Mouse (Mus musculus) forebrain, embryonic 16.5 days (tissue): ENCODE data around the gene Tmem231. TPM values are rescaled to one million over a fixed set of nuclear protein-coding genes. Genes with fewer than 3 reads are reported as not detected.
"Not testable (repeated sequence)": the region's sequence is repeated elsewhere in the genome, so short reads cannot be mapped to it uniquely, and the experiment has no call there.

Source experiments
- ATAC-seq: fragments of 200-750 bp; cut with Nextera tagmentation; 2 replicates; pipeline ENCODE4 v1.8.0; 2017; ENCODE audit warnings: mild to moderate bottlenecking, moderate library complexity
- H3K27ac ChIP-seq: fragments of 300-500 bp; sonication (generic); 2 replicates; pipeline ENCODE4 v1.5.1; 2014; ENCODE audit warnings: low read length, control low read depth
- H3K27me3 ChIP-seq: fragments of 300-500 bp; sonication (generic); replicated peaks from 2 replicates; pipeline ENCODE4 v1.6.1; 2014; ENCODE audit warnings: low read length; ENCODE audit not compliant: control insufficient read depth, insufficient read depth
- H3K36me3 ChIP-seq: fragments of 300-500 bp; sonication (generic); 2 replicates; pipeline ENCODE4 v1.6.1; 2014; ENCODE audit not compliant: control insufficient read depth, insufficient read depth
- H3K4me1 ChIP-seq: fragments of 300-500 bp; sonication (generic); replicated peaks from 2 replicates; pipeline ENCODE4 v1.6.1; 2014; ENCODE audit warnings: low read length; ENCODE audit not compliant: control insufficient read depth, insufficient read depth
- H3K4me2 ChIP-seq: fragments of 300-500 bp; sonication (generic); 2 replicates; pipeline ENCODE4 v1.6.1; 2014; ENCODE audit warnings: mild to moderate bottlenecking, low read length, control low read depth
- H3K4me3 ChIP-seq: fragments of 300-500 bp; sonication (generic); replicated peaks from 2 replicates; pipeline ENCODE4 v1.5.1; 2014; ENCODE audit warnings: mild to moderate bottlenecking, low read length, control low read depth
- H3K9ac ChIP-seq: fragments of 300-500 bp; sonication (generic); replicated peaks from 2 replicates; pipeline ENCODE4 v1.6.1; 2014; ENCODE audit warnings: low read depth, low read length, control low read depth
- H3K9me3 ChIP-seq: fragments of 300-500 bp; sonication (generic); 2 replicates; pipeline ENCODE4 v1.6.1; 2016; ENCODE audit warnings: low read length; ENCODE audit not compliant: control insufficient read depth
- WGBS: fragments of 180-500 bp; shearing (Covaris S2); extraction: QIAGEN DNeasy Blood & Tissue Kit; methylation state at CpG from one replicate; pipeline ENCODE4 v1.1.7; 2014; 5-methylcytosine and 5-hydroxymethylcytosine counted together
- polyA plus RNA-seq: library from polyadenylated mRNA; unstranded; fragments of >200 nt; fragmentation: Nextera tagmentation; extraction: Ambion mirVana; gene quantifications from 2 replicates; pipeline ENCODE4 v1.2.1, GENCODE M21; 2015

Gene Tmem231
- polyA plus RNA-seq, 1 experiment from 2014 or later, result 14.1 TPM

DNA sequence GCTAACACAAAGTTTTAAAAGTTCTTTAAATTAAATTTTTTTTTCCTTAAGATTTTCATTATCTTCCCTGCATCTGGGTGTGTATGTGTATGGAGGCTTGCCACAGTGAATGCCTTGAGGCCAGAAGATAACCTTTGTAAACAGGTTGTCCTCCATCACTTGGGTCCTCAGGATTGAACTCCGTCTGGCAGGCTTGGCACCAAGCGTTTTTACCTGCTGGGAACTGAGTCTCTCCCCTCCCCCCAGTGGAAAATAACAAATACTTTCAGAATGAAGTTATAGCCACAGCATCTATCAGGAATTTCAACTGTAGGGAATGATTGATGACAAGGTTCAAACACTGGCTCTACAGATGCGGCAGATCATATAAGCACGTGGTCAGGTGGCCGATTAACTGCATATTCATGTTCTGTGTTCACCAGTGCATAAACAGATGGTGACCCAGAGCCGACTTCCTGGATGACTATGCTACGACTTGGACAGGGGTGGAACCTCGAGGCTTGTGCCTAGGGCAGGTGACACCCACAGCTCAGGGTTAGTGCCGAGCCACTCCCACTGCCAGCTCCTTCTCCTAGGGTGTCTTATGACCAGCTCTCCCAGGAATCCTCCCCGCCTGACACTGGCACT is 5.9 kb upstream of the Tmem231 start:
- no peak overlapping the region for H3K27ac ChIP-seq
- peak overlapping the region; percentile 54 for H3K9ac ChIP-seq
- no peaks in the 10 kb centered on the region for H3K9me3 ChIP-seq
- peak overlapping the region; percentile 95 for H3K4me2 ChIP-seq
- peak overlapping the region; percentile 100 for H3K4me3 ChIP-seq
- H3K36me3 ChIP-seq, result peaks cover 8% of the 10 kb centered on the region; the same call in 1 of the 2 replicates
- peaks cover 17% of the 10 kb centered on the region for H3K4me1 ChIP-seq
- peak; percentile 6; the same call in 1 of the 2 replicates for ATAC-seq
- WGBS, result 11% methylated on average over 10 of the region's 10 CpGs
- H3K27me3 ChIP-seq, result no peaks in the 10 kb centered on the region

DNA sequence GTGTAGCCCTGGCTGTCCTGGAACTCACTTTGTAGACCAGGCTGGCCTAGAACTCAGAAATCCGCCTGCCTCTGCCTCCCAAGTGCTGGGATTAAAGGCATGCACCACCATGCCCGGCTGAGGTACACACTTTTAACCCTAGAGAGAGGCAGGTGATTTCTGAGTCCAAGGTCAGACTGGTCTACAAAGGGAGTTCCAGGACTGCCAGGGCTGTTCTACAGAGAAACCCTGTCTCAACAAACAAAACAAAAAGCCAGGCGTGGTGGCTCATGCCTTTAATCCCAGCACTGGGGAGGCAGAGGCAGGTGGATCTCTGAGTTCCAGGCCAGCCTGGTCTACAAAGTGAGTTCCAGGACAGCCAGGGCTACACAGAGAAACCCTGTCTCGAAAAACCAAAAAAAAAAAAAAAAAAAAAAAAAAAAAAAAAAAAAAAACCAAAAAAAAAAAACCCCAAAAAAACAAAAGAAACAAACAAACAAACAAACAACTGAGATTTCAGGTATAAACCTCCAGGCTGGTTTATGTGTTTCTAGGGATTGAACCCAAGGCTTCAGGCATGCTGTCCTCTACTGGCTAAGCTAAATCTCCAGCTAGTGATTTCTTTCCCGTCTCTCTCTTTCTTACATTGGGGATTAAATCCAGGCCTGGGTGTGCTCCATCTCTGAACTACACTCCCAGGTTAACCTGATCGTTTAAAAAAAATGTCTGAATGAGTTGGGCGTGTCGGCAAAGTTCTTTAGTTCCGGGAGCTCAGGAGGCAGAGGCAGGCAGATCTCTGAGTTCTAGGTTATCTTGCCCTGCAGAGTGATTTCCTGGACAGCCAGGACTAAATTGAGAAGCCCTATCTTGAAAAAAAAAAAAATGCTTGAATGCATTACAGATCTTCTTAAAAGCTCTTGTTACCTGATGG is 4.7 kb upstream of the Tmem231 start:
- not testable (repeated sequence) for H3K27me3 ChIP-seq, H3K9ac ChIP-seq, H3K4me2 ChIP-seq, H3K9me3 ChIP-seq, H3K36me3 ChIP-seq, H3K27ac ChIP-seq, H3K4me3 ChIP-seq, ATAC-seq
- WGBS, result 86% methylated on average over 8 of the region's 9 CpGs
- peaks cover 17% of the 10 kb centered on the region for H3K4me1 ChIP-seq

DNA sequence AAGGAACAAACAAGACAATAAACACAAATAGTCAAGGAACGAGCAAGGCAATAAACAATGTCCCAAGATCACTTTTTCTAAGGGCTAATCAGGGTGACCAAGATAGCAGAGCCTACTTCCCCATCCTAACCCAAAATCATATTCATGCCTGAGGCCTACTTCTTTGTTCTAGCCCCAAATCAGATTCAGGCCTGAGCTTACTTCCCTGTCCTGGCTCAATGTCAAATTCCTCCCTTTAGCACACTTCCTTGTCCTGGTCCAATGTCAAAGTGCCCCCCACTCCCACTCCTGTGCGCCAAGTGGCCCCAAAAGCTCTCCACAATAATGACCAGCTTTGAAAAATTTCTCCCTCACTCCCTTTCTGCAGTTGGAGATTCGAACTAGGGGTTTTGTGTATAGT is 3.5 kb upstream of the Tmem231 start:
- H3K36me3 ChIP-seq, result no peaks in the 10 kb centered on the region
- 75% methylated on average over 3 of the region's 3 CpGs for WGBS
- no peak for ATAC-seq

DNA sequence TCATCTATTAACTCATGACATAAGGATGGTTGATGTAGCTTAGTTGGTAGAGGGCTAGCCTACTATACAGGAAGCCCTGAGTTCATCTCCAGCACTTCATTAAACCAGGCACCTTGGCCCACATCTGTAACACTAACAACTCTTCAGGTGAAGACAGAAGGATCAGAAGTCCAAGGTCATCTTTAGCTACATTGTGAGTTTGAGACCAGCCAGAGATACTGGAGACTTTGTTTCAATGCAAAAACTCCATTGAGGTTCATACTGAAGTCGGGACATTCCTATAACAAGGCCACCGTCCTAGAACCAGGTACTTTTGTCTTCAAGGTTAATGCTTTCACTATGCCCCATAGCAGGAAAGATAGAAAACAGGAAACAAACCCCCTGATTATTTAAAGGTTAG is 520 bp upstream of the Tmem231 start:
- no peak for ATAC-seq
- Histone ChIP-seq H3K9ac (no peak overlapping the region), H3K9me3 (no peaks in the 10 kb centered on the region), H3K27me3 (no peaks in the 10 kb centered on the region), H3K4me2 (no peak overlapping the region), H3K36me3 (no peaks in the 10 kb centered on the region), H3K4me3 (no peak overlapping the region), H3K4me1 (peaks cover 11% of the 10 kb centered on the region), H3K27ac (no peak overlapping the region)
- whole genome bisulfite sequencing, result 83% methylated on average over 2 of the region's 2 CpGs

More for the DNA sequence above, 3.5 kb upstream of the Tmem231 start:
- Histone ChIP-seq H3K4me2 (no peak overlapping the region), H3K27ac (no peak overlapping the region), H3K27me3 (no peaks in the 10 kb centered on the region), H3K4me3 (no peak overlapping the region), H3K9ac (no peak overlapping the region), H3K9me3 (no peaks in the 10 kb centered on the region), H3K4me1 (peaks cover 26% of the 10 kb centered on the region)

DNA sequence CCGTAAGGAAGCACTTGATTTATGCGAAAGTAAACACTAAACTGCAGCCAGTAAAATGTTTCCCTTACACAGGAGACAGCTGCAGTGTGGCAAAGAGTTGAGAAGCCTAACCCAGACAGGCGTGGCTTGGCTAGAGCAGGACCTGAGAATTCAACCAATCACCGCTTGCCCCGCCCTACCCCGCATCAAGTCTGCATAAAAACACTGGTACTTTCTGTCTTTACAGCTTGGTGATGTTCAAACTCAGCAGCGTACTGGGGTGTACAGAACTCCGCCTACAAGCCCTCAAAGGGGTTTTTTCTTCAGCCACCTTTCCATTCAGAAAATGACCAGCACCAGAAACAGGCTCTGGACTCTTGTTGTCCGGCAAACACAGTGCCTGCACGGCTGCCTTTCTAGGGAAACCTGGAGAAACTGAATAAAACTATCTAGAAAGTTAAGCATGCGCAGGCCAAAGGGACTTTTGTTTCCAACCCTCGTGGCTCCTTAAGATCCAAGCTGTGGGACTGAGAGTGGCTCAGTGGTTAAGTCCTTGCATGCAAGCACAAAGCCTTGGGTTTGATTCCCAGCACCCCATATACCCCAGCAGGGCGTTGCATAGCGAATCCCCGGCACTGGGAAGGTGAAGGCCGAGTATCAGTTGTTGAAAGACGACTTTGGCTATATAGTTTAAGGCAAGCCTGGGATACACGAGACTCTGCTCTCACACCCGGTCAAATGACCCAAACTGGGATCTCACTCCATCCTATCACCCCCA is 923 bp downstream of the Tmem231 start:
- ATAC-seq, result peak; percentile 14; the same call in 1 of the 2 replicates
- Histone ChIP-seq H3K9me3 (no peaks in the 10 kb centered on the region), H3K27ac (peak overlapping the region; percentile 94), H3K36me3 (no peaks in the 10 kb centered on the region), H3K27me3 (no peaks in the 10 kb centered on the region), H3K4me2 (peak overlapping the region; percentile 89), H3K4me1 (peaks cover 11% of the 10 kb centered on the region), H3K9ac (peak overlapping the region; percentile 92), H3K4me3 (peak overlapping the region; percentile 87)
- WGBS, result 26% methylated on average over 19 of the region's 19 CpGs

DNA sequence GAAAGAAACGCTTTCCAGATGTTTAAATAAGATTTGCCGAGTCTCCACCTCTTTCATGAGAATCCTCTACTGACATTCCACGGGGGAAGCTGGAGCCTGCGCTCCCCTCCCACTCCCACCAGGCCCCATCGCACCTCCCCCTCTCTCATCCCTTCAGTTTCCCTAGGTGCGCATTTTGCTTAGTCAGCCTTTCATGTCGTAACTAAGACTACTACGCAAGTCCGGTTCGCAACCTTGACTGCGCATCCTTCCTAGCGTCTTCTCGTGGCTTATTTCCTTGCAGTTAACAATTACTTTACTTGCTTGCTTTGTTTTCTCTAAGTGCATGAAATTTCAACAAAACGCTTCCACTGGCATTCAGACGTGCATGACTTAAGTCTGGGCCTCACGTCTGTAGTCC is 2.0 kb downstream of the Tmem231 start:
- Histone ChIP-seq H3K4me2 (no peak overlapping the region), H3K27me3 (no peaks in the 10 kb centered on the region), H3K9ac (no peak overlapping the region), H3K36me3 (no peaks in the 10 kb centered on the region), H3K4me3 (no peak overlapping the region), H3K27ac (no peak overlapping the region), H3K4me1 (peaks cover 11% of the 10 kb centered on the region), H3K9me3 (no peaks in the 10 kb centered on the region)
- ATAC-seq, result no peak
- 86% methylated on average over 16 of the region's 16 CpGs for WGBS

DNA sequence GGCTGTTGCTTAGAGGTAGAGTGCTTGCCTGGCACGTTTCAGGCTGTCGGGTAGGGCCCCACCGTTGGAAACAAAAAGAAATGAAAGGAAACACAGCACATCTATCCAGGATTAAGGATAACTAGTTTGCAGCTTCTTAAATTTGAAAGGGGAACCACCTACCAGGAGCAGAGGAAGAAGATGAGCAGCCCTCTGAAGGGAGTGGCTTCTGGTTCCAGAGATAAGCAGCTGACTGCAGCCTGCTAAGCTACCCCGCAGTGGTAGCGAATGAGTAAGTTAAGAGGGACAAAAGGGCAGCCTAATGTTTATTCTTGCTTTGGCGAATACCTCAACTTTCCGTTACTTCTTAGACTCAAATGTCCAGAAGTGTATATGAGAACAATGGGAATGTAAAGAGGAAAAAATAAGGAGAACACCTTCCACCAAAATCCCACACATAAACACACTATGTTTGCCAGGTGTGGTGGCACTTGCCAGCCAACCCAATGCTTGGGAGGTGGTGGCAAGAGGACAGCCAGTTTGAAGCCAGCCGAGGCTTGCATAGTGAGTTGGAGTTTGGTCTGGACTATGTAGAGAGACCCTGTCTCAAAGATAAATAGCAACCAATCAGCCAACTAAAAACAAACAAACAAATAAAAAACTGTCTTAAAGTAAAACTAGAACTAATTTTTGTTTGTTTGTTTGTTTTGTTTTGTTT is 3.9 kb downstream of the Tmem231 start:
- Histone ChIP-seq H3K4me2 (no peak overlapping the region), H3K27me3 (no peaks in the 10 kb centered on the region), H3K4me1 (peaks cover 11% of the 10 kb centered on the region), H3K9ac (no peak overlapping the region), H3K9me3 (no peaks in the 10 kb centered on the region), H3K36me3 (no peaks in the 10 kb centered on the region), H3K4me3 (no peak overlapping the region), H3K27ac (no peak overlapping the region)
- WGBS, result 80% methylated on average over 8 of the region's 8 CpGs
- no peak for ATAC-seq

DNA sequence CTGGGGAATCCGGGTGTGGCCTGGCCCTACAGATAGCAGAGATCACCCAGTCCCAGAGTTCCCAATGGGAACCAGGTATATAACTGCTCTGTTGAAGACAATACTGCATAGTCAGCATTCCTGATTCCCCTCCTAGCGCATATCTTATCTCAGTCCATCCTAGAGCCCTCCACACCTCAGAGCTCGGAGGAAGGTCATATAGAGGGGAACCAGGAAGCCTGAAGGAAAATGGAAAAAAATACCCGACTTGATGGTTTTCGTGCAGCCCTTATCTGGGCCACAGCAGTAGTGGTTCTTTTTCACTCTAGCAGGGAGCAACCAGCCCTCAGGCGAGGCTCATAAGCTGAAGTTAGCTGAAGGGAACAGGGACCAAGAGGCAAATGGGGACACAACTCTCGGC is 8.7 kb downstream of the Tmem231 start:
- Histone ChIP-seq H3K27me3 (no peaks in the 10 kb centered on the region), H3K27ac (no peak overlapping the region), H3K4me2 (no peak overlapping the region), H3K4me1 (no peaks in the 10 kb centered on the region), H3K36me3 (no peaks in the 10 kb centered on the region), H3K9ac (no peak overlapping the region), H3K4me3 (no peak overlapping the region), H3K9me3 (no peaks in the 10 kb centered on the region)
- 89% methylated on average over 7 of the region's 7 CpGs for WGBS
- ATAC-seq, result no peak
